In genomic region chr11:93887080-93887447, GRCm38 (mm10) we compare ENCODE assay signal across 7 mouse cellular contexts. TPM values are rescaled to one million over a fixed set of nuclear protein-coding genes. Genes with fewer than 3 reads are reported as not detected.
DNase-seq lines count a peak whose midpoint lies in the region; ATAC-seq and TF ChIP-seq lines count a peak whose summit lies in the region.

No protein-coding gene starts in this region.

- H3K4me3 ChIP-seq in layer of hippocampus, adult 2 months = peak overlapping the region; percentile 91
- H3K4me3 ChIP-seq in brown adipose tissue, adult 24 weeks (ENCODE audit: insufficient read depth, low read depth, low read length) = peak overlapping the region; percentile 68
- peak overlapping the region; percentile 88 for H3K4me3 ChIP-seq in forebrain, postnatal 0 days (ENCODE audit: low read depth, low read length)
- peak overlapping the region; percentile 87 to 92 for H3K4me3 ChIP-seq in liver, embryonic 14.5 days (ENCODE audit: insufficient read depth in 1 of 2, low read depth in 2 of 2, low read length in 2 of 2)
- peak overlapping the region; percentile 99 for H3K4me3 ChIP-seq in neural tube, embryonic 15.5 days (replicated peaks)

- no peak for ATAC-seq in forebrain, postnatal 0 days
- ATAC-seq in liver, embryonic 14.5 days (ENCODE audit: insufficient read depth) = no peak
- no peak for ATAC-seq in neural tube, embryonic 15.5 days (ENCODE audit: low FRiP score)

- WGBS in forebrain, postnatal 0 days = 5% methylated on average over 4 of the region's 4 CpGs
- under 1% methylated on average over 4 of the region's 4 CpGs for WGBS in liver, embryonic 14.5 days (ENCODE audit: insufficient replicate concordance)
- 3% methylated on average over 4 of the region's 4 CpGs for WGBS in neural tube, embryonic 15.5 days

- peak overlapping the region; percentile 100 for H3K27ac ChIP-seq in layer of hippocampus, adult 2 months
- peak overlapping the region; percentile 14; the same call in 1 of the 2 replicates for H3K27ac ChIP-seq in brown adipose tissue, adult 24 weeks (replicated peaks; ENCODE audit: low read depth, low read length)
- peak overlapping the region; percentile 96; the same call in 1 of the 2 replicates for H3K27ac ChIP-seq in forebrain, postnatal 0 days (ENCODE audit: low read depth, low read length)
- peak overlapping the region; percentile 33 for H3K27ac ChIP-seq in liver, embryonic 14.5 days
- peak overlapping the region; percentile 98; the same call in 1 of the 2 replicates for H3K27ac ChIP-seq in neural tube, embryonic 15.5 days (replicated peaks)

- peak overlapping the region; percentile 86 for H3K9ac ChIP-seq in forebrain, postnatal 0 days
- H3K9ac ChIP-seq in liver, embryonic 14.5 days (replicated peaks) = peak overlapping the region; percentile 97
- H3K9ac ChIP-seq in neural tube, embryonic 15.5 days (replicated peaks) = peak overlapping the region; percentile 90

- no peak for TF ChIP-seq EP300 in liver, embryonic 14.5 days (IDR thresholded peaks at IDR 0.05; ENCODE audit: low read depth)

- peak overlapping the region; percentile 92 for H3K4me2 ChIP-seq in forebrain, postnatal 0 days (ENCODE audit: low read depth)
- H3K4me2 ChIP-seq in liver, embryonic 14.5 days (ENCODE audit: low read depth) = peak overlapping the region; percentile 98
- H3K4me2 ChIP-seq in neural tube, embryonic 15.5 days = peak overlapping the region; percentile 95

- TF ChIP-seq CTCF in layer of hippocampus, adult 2 months (conservative IDR thresholded peaks at IDR 0.05) = no peak
- no peak for TF ChIP-seq CTCF in forebrain, postnatal 0 days (IDR thresholded peaks at IDR 0.05; ENCODE audit: low read depth)
- TF ChIP-seq CTCF in liver, embryonic 14.5 days (IDR thresholded peaks at IDR 0.05; ENCODE audit: low read depth) = no peak

- H3K27me3 ChIP-seq in forebrain, postnatal 0 days (ENCODE audit: insufficient read depth, low read length) = no peaks in the 10 kb centered on the region
- H3K27me3 ChIP-seq in liver, embryonic 14.5 days (ENCODE audit: control insufficient read depth, insufficient read depth, low read length) = no peaks in the 10 kb centered on the region
- H3K27me3 ChIP-seq in neural tube, embryonic 15.5 days (replicated peaks) = no peaks in the 10 kb centered on the region

- H3K9me3 ChIP-seq in forebrain, postnatal 0 days (ENCODE audit: low read length) = no peaks in the 10 kb centered on the region
- H3K9me3 ChIP-seq in liver, embryonic 14.5 days (ENCODE audit: control insufficient read depth, low read length) = no peaks in the 10 kb centered on the region
- no peaks in the 10 kb centered on the region for H3K9me3 ChIP-seq in neural tube, embryonic 15.5 days (replicated peaks)

- peaks cover 6% of the 10 kb centered on the region for H3K36me3 ChIP-seq in forebrain, postnatal 0 days (ENCODE audit: insufficient read depth)
- H3K36me3 ChIP-seq in liver, embryonic 14.5 days (replicated peaks; ENCODE audit: control insufficient read depth, insufficient read depth, low read depth) = no peaks in the 10 kb centered on the region; the same call in 1 of the 2 replicates
- H3K36me3 ChIP-seq in neural tube, embryonic 15.5 days = peaks cover under 1% of the 10 kb centered on the region; the same call in 1 of the 2 replicates

- no peak for DNase-seq in layer of hippocampus, adult 2 months (ENCODE audit: low spot score in 2 of 2)
- no peak for DNase-seq in layer of hippocampus, adult 9-10 months (ENCODE audit: low spot score)
- DNase-seq in forebrain, postnatal 0 days = no peak
- DNase-seq in liver, embryonic 14.5 days (ENCODE audit: low read depth in 3 of 3, low spot score in 3 of 3) = no peak
- DNase-seq in adrenal gland, postnatal 25 days = no peak

- no peaks in the 10 kb centered on the region for H3K4me1 ChIP-seq in brown adipose tissue, adult 24 weeks (ENCODE audit: control insufficient read depth, insufficient read depth, insufficient read length, low read length)
- peaks cover 13% of the 10 kb centered on the region for H3K4me1 ChIP-seq in forebrain, postnatal 0 days (ENCODE audit: insufficient read depth)
- H3K4me1 ChIP-seq in liver, embryonic 14.5 days (replicated peaks; ENCODE audit: control insufficient read depth in 2 of 2, insufficient read depth in 2 of 2, low read length in 1 of 2) = peaks cover 10 to 13% of the 10 kb centered on the region in 2 experiments
- H3K4me1 ChIP-seq in neural tube, embryonic 15.5 days = peaks cover 45% of the 10 kb centered on the region

RNA-seq across cellular contexts. Expression of gene Mbtd1, which starts 1.4 kb away (rescaled TPM):
- total RNA-seq in layer of hippocampus, adult 2 months (2021) = 10 to 100 TPM; 35.4 to 42.8 TPM
- polyA plus RNA-seq in brown adipose tissue, adult 24 weeks (2012; ENCODE audit: insufficient read depth, insufficient read length, missing spikeins) = 6.1 and 12.5 TPM in 2 replicates
- 19.1 and 30.6 TPM in 2 replicates for total RNA-seq in forebrain, postnatal 0 days (2014; rRNA removed)
- polyA plus RNA-seq in forebrain, postnatal 0 days (2015; fragmentation: Nextera tagmentation; extraction: Ambion mirVana) = 10.9 and 13.9 TPM in 2 replicates
- 4.0 and 5.8 TPM in 2 replicates for polyA plus RNA-seq in liver, embryonic 14.5 days (2012; rRNA removed)
- polyA plus RNA-seq in liver, embryonic 14.5 days (2014; fragmentation: Nextera tagmentation; extraction: Ambion mirVana) = 3.7 and 3.9 TPM in 2 replicates
- 18.9 and 24.6 TPM in 2 replicates for polyA plus RNA-seq in neural tube, embryonic 15.5 days (2015; fragmentation: Nextera tagmentation; extraction: Ambion mirVana)
- total RNA-seq in adrenal gland, postnatal 25 days (2021) = 30.2 and 38.1 TPM in 2 replicates

RNA-seq across cellular contexts. Expression of gene Utp18, which starts 1.5 kb away (rescaled TPM):
- 10 to 100 TPM; 23.8 to 24.2 TPM for total RNA-seq in layer of hippocampus, adult 2 months (2021)
- polyA plus RNA-seq in brown adipose tissue, adult 24 weeks (2012; ENCODE audit: insufficient read depth, insufficient read length, missing spikeins) = 11.6 and 12.6 TPM in 2 replicates
- 38.4 and 38.9 TPM in 2 replicates for total RNA-seq in forebrain, postnatal 0 days (2014; rRNA removed)
- 26.0 and 27.5 TPM in 2 replicates for polyA plus RNA-seq in forebrain, postnatal 0 days (2015; fragmentation: Nextera tagmentation; extraction: Ambion mirVana)
- polyA plus RNA-seq in liver, embryonic 14.5 days (2012; rRNA removed) = 5.6 and 11.0 TPM in 2 replicates
- 16.2 and 18.2 TPM in 2 replicates for polyA plus RNA-seq in liver, embryonic 14.5 days (2014; fragmentation: Nextera tagmentation; extraction: Ambion mirVana)
- polyA plus RNA-seq in neural tube, embryonic 15.5 days (2015; fragmentation: Nextera tagmentation; extraction: Ambion mirVana) = 29.2 and 30.5 TPM in 2 replicates
- 22.2 and 24.2 TPM in 2 replicates for total RNA-seq in adrenal gland, postnatal 25 days (2021)

Comparison
In these comparisons a context has a peak if more than half of its experiments do, and no peak if none do; other contexts are left out.
1. H3K27ac ChIP-seq: peak in every context shown above with its lines; median percentile 100 in layer of hippocampus, adult 2 months; 98 in neural tube, embryonic 15.5 days; 96 in forebrain, postnatal 0 days; 33 in liver, embryonic 14.5 days; 14 in brown adipose tissue, adult 24 weeks.